Mouse (Mus musculus): Measurements from ENCODE around the gene Adam8.

Adam8 gene

DNA sequence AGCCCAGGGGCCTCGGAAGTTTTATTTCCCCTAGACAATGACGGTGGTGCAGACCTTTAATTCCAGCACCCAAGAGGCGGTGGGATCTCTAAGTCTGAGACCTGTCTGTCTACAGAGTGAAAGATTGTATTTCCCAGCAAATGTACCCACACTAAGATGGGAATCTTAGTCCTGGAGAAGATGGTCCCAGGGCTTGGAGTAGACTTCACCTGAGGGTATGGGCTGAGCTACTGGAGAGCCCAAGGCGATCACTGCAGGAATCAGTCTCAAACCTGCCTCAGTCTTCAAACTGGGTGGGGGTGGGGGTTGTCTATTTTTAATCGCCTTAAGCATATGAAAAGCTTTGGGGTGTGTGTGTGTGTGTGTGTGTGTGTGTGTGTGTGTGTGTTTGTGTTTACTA is 46.3 kb downstream of the Adam8 start:
- DNase-seq (ENCODE audit: low spot score in 2 of 2), result no peak

DNA sequence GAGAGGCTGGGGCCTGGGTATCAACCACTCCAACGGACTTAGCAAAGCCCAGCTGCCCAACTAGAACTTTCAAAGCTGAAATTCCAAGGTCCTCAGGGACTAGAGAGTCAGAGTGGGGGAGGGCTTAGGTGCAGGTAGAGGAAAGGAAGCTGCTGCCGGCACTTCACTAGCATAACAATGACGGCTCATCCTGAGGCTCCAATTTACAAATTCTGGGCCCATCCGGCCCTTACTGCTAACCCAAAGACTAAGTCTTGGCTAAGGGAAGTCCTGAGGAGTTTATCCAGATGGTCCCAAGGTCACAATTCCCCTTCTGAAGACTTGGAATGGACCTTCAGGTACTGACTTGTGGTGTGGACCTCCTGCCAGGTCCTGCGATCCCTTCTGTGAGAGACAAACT is 46.8 kb downstream of the Adam8 start:
- DNase-seq (ENCODE audit: low spot score in 2 of 2), result no peak

DNA sequence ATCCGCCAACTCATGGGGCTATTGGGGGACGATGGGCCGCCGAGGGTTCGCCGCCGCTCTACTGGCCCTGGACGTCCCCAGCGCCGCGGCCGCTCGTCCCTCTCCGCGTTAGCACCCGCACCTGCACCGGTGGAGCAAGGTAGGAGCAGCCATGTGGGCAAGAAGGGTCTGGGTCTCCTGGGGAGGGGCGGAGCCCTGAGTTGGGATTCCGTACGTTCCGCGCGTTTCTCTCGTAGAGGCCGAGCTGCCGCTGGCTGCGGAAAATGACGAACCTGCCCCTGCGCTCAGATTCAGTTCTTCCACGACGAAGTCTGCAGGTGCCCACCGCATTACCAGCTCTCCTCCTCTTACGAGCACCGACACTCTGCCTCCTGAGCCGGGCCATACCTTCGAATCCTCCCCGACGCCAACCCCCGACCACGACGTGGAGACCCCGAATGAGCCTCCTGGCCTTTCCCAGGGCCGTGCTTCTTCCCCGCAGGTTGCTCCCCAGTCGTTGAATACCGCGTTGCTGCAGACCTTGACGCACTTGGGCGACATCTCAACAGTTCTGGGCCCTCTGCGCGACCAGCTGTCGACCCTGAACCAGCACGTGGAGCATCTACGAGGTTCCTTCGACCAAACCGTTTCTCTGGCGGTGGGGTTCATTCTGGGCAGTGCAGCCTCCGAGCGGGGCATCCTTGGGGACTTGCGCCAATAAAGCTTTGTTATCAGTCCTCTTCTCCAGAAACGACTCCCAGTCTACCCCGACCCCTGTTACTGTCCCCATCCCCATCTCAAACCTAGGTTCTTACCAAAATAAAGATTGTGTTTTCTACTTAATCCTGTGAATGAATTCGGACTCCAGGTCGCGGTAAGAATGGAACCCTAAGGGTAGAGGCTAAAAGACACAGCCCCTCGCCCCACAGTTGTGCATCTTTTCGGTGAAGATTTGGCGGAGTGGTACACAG is 47.8 kb downstream of the Adam8 start:
- peak in 1 of 2 experiments; percentile 11 for DNase-seq (ENCODE audit: low spot score in 2 of 2)

DNA sequence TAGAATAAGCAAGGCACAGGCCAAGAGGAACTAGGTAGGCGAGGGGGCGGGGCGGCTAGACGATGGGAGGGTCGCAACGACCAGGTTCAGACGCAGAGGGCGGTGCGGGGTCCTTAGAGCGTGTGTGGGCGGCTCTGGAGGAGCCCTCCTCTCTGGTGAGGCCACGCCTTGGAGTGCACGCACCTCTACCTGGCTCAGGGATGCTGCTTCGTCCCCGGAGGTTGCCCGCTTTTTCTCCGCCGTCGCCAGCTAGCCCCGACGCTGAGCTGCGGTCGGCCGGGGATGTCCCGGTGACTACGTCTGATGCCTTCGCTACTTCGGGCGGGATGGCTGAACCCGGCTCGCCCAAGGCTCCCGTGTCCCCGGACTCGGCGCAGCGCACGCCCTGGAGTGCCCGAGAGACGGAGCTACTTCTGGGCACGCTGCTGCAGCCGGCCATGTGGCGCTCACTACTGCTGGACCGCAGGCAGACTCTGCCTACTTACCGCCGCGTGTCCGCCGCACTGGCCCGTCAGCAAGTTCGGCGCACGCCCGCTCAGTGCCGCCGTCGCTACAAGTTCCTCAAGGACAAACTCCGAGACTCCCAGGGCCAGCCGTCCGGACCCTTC is 48.6 kb downstream of the Adam8 start, which contains the start of gene Utf1:
Gene Utf1 (plus strand): TSS at position 116 of the 608 bp plus-strand sequence.
- peak; percentile 39 to 54 for DNase-seq (ENCODE audit: low spot score in 2 of 2)

DNA sequence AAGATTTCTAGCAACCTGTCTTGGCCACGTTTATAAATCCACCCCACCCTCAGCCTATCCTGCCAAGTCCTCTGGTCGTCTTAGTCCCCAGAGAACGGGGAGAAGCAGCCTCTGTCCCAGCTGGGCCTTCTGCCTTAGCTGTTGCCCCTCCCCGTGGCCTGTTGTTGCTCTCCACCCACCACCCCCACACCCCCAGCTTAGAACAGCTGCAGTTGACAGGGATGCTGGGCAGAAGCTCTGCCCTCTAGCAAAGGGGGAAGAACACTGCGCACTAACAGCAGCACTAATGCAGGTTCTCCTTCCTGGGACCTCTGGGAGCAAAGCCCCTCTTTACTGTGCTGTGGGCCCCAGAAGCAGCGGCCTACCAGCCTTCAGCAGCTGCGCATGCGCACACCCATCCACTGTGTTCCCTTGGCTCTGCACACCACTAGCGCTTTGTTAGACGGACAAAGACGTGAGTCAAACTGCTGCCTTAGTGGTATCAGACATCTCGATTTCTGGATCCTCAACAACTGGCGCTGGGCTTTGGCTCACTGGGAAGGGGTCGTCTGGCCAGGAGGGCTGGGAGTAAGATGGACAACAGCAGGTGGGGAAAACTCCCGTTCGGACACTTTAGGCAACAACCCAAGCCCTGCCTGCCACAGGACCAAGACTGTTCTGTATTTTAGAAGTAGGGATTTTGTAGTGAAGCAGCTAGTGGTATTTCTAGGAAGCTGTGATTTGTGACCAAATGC is 51.7 kb downstream of the Adam8 start:
- DNase-seq (ENCODE audit: low spot score in 2 of 2), result no peak

DNA sequence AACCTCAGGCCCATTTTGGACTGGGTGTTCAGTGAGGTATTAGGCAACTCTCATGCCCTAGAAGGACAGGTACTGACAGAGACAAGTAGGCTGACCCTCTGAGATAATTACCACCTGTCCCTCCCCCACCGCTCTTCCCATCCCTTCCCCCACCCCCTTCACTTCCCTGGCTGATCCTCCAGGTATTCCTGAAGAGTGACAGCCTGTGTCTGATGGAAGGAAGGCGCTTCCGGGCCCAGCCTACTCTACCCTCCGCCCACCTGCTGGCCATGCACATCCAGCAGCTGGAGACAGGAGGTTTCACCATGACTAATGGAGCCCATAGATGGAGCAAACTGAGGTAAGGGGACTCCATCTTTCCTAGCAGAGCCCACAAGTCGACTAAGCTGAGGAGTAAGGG is 54.6 kb downstream of the Adam8 start:
- no peak for DNase-seq (ENCODE audit: low spot score in 2 of 2)

DNA sequence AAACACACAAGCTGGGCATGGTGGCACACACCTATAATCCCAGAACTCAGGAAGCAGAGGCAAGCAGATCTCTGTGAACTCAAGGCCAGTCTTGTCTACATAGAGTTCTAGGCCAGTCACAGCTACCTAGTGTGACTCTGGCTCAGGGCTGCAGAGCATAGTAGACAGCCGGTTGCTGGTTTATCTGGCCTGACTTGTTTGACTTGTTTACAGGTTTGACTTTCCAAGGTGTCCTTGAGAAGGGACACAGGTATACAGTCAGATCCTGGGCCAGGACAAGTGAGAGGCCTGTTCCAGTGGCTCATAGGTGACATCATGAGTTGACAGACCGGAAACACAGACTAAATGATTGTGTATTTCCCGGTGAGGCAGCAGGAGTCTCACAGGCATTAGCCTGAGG is 55.2 kb downstream of the Adam8 start:
- DNase-seq (ENCODE audit: low spot score in 2 of 2), result no peak

DNA sequence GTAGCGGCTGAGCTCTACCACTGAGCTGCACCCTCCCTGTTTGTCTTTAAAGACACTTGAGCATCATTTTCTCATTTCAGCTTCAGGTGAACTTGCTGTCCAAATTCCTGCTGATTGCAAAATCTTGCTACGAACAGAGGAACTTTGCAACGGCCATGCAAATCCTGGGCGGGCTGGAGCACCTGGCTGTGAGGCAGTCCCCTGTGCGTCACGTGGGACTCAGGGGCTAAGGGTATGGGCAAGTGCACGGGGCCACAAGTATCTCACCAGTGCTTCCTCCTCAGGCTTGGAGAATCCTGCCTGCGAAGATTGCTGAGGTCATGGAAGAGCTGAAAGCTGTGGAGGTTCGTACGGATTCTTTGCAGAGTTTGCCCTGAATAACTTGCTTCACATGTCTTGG is 55.7 kb downstream of the Adam8 start:
- DNase-seq (ENCODE audit: low spot score in 2 of 2), result no peak

DNA sequence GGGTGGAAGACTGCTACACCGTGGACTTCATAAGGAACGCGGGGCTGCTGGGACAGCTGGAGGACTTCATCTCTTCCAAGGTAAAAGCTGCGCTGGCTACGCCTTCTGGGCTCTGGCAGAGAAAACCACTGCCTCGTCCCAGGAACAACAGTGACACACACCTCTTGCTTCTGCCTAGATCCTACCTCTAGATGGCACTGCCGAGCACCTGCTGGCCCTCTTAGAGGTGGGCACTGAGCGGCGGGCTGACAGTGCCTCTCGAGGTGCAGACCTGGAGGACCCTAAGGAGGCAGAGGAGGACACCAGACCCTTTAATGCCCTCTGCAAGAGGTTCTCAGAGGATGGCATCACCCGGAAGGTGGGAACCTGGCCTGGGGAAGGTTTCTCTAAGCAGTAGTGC is 61.6 kb downstream of the Adam8 start:
- DNase-seq (ENCODE audit: low spot score in 2 of 2), result peak; percentile 36 to 41

Measured in natural killer cell, adult 2 months (primary cell).